Mouse (Mus musculus) ES-Bruce4 (cell line): ENCODE results near the gene Pde5a. TPM values are rescaled to one million over a fixed set of nuclear protein-coding genes. Genes with fewer than 3 reads are reported as not detected.

ENCODE experiments used
- H3K27ac ChIP-seq: 2 replicates; pipeline ENCODE4 v1.5.1; 2012; ENCODE audit warnings: low read length, inconsistent platforms; ENCODE audit not compliant: insufficient read depth
- H3K27me3 ChIP-seq: 2 replicates; pipeline ENCODE4 v1.6.1; 2012; ENCODE audit warnings: mild to moderate bottlenecking, low read length, inconsistent platforms; ENCODE audit not compliant: control insufficient read depth, poor library complexity, insufficient read depth, severe bottlenecking
- H3K36me3 ChIP-seq: 2 replicates; pipeline ENCODE4 v1.6.1; 2012; ENCODE audit warnings: inconsistent platforms, mild to moderate bottlenecking, low read length, moderate library complexity; ENCODE audit not compliant: control insufficient read depth, poor library complexity, insufficient read depth, severe bottlenecking
- H3K4me1 ChIP-seq: one replicate; pipeline ENCODE4 v1.8.1; 2011; ENCODE audit warnings: low read length; ENCODE audit not compliant: control insufficient read depth, insufficient read depth
- H3K4me3 ChIP-seq: 2 replicates; pipeline ENCODE4 v1.5.1; 2011; ENCODE audit warnings: low read depth, mild to moderate bottlenecking, low read length
- H3K9ac ChIP-seq: 2 replicates; pipeline ENCODE4 v1.6.1; 2012; ENCODE audit warnings: low read depth, mild to moderate bottlenecking, inconsistent platforms; ENCODE audit not compliant: poor library complexity, severe bottlenecking
- H3K9me3 ChIP-seq: replicated peaks from 2 replicates; pipeline ENCODE4 v1.6.1; 2012; ENCODE audit warnings: mild to moderate bottlenecking, low read length, inconsistent platforms; ENCODE audit not compliant: control insufficient read depth, poor library complexity, insufficient read depth, severe bottlenecking
- CTCF ChIP-seq: IDR thresholded peaks from one replicate; pipeline ENCODE4 v1.8.1; 2011; ENCODE audit warnings: low read depth, low read length
- EP300 ChIP-seq: IDR thresholded peaks from 2 replicates; pipeline ENCODE4 v1.6.1; 2011; ENCODE audit warnings: low read depth, low read length; ENCODE audit not compliant: insufficient read depth
- POLR2A ChIP-seq: IDR thresholded peaks from one replicate; pipeline ENCODE4 v1.8.1; 2011; ENCODE audit warnings: low read length; ENCODE audit not compliant: insufficient read depth
- polyA plus RNA-seq: library from polyadenylated mRNA; stranded (reverse); fragments of >200 nt; gene quantifications from 2 replicates; pipeline ENCODE4 v1.2.4, GENCODE M21; 2011; ENCODE audit warnings: low read depth; ENCODE audit not compliant: missing spikeins, insufficient read depth, insufficient read length

Gene Pde5a
- polyA plus RNA-seq, 1 experiment: 9.5 TPM

DNA sequence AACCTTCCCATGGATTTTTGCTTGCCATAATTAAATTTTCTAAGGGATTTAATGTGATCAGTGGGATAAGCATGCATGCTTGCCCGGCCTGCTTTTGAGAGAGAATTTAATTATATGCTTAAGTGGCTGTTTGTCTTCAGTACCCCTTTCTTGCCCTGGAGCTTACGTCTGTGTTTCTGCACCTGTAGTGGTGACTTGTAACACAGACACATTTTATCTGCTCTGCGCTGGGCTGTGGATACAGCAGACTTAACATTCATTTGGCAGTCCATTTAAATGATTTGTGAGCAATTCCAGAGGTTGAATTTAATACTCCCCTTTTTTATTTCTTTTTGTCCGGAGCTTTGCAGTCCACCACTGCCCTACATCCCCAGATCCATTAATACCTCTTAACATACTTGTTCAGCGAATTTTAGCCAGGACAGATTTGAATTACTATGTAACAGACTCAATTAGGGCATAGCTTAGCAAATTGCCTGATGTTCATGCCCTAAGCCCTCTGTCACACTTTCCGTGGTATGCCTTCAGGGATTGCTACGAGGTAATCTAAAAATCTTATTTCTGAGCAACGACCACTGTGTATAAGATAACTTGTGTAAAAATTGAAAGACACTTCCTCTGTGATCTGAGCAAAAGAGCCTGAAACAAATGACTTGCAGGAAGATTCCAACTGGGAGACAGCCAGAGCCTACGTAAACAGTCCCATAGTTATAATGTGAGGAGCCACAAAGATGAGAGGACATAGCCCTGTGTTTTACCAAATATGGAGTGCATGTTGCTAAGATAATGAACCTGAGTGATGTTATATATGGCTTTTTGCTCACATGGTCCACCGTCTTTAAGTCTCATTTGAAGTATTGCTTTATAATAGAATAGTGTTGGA is 72.0 kb downstream of the Pde5a start:
- H3K36me3 ChIP-seq: no peaks in the 10 kb centered on the region
- no peak overlapping the region for H3K9ac ChIP-seq
- no peaks in the 10 kb centered on the region; the same call in 1 of the 2 replicates for H3K9me3 ChIP-seq
- TF ChIP-seq EP300 (no peak), POLR2A (no peak), CTCF (no peak)
- H3K27me3 ChIP-seq: no peaks in the 10 kb centered on the region
- H3K4me3 ChIP-seq: no peak overlapping the region
- H3K27ac ChIP-seq: no peak overlapping the region
- no peaks in the 10 kb centered on the region for H3K4me1 ChIP-seq

DNA sequence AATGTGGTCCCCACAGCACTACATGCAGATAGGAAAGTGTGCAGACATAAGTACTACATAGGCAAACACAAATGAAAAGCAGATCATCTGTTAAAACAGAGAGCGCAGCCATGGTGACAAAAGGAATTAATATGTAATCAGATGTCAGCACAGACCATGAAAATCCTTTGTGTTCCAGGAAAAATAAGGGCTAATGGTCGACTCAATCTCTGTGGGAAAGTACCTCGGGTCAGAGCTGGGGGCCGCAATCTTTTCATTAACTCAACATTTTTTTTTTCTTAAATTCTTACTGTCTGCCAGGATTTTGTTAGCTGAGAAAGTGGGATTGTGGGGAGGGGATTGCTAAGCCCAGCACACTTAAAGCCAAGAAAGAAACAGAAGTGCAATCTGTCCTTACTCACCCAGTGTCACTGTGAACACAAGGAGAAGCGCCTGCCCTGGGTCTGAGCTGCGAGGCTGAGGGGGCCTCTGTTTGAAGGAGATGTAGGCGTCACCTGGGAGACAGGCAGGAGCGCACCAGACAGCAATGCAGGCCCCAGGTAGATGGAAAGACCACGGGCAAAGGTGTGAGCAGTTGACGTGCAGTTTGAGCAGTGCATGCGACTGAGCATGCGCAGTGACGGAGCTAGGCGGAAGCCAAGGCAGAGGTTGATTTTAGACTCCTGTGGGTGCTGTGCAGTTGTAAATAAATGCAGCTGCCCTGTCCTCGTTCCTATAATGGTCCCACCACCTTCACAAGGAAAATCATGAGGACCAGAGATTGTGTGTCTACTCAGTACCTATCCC is 72.9 kb downstream of the Pde5a start:
- no peak overlapping the region for H3K4me3 ChIP-seq
- TF ChIP-seq CTCF (no peak), POLR2A (no peak), EP300 (no peak)
- H3K36me3 ChIP-seq: no peaks in the 10 kb centered on the region
- no peak overlapping the region for H3K27ac ChIP-seq
- H3K4me1 ChIP-seq: no peaks in the 10 kb centered on the region
- no peak overlapping the region for H3K9ac ChIP-seq
- H3K27me3 ChIP-seq: no peaks in the 10 kb centered on the region
- H3K9me3 ChIP-seq: no peaks in the 10 kb centered on the region; the same call in 1 of the 2 replicates

DNA sequence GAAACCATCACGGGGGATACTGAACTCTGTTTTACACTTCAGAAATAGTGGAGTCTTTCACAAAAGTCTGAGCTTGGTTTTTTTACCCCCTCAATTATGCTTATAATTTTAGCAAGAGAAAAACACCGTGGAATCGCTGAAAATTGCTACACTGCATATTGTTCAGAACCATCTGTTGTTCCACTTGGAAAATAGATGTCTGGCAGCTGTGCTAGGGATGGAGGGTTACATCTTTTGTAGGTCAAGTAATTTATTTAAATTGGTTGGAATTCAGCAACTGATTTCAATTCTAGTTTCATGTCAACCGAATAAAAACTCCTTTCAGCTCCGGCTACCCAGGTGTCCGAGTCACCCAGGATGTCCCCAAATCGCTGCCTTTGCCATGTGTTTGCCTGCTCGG is 78.6 kb downstream of the Pde5a start:
- TF ChIP-seq POLR2A (no peak), CTCF (no peak), EP300 (no peak)
- no peak overlapping the region for H3K4me3 ChIP-seq
- H3K36me3 ChIP-seq: no peaks in the 10 kb centered on the region
- H3K27me3 ChIP-seq: no peaks in the 10 kb centered on the region
- H3K9ac ChIP-seq: no peak overlapping the region
- no peaks in the 10 kb centered on the region for H3K9me3 ChIP-seq
- no peaks in the 10 kb centered on the region for H3K4me1 ChIP-seq
- no peak overlapping the region for H3K27ac ChIP-seq

DNA sequence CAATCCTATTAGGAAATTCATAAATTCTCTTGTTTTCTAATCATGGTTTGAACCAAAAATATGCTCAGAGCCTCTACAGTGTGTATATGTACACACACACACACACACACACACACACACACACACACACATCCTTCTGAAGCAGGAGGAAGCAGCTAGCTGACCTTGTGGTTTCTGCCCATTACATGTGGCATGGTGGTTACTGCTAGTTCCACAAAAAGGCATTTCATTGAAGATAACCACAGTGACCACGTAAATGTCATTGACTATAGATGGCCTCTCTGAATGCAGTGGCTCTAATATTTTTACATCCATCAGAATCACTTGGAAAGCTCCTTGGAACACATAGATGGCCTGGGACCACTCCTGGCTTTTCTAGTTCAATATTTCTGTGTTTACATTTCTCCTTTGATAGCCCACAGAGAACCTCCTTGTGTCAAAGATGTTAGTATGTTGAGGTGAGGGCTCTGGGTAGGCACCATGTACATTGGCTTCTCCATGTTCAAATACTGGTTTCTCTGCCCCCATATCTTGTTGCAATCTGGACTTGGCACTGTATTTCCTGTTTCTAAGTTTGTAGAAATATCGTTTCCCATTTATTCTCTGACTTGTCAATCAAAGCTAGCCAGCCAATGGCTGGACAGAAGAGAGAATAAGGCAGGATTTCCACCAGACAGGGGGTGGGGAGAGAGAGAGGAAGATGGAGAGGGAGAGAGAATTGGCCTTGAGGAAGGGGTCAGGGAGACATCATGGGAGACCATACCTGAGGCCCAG is 81.5 kb downstream of the Pde5a start:
- Histone ChIP-seq H3K27me3 (no peaks in the 10 kb centered on the region), H3K36me3 (no peaks in the 10 kb centered on the region), H3K9me3 (no peaks in the 10 kb centered on the region), H3K4me3 (no peak overlapping the region), H3K4me1 (no peaks in the 10 kb centered on the region), H3K9ac (no peak overlapping the region), H3K27ac (no peak overlapping the region)
- no peak for TF ChIP-seq EP300
- no peak for TF ChIP-seq CTCF
- TF ChIP-seq POLR2A: no peak

DNA sequence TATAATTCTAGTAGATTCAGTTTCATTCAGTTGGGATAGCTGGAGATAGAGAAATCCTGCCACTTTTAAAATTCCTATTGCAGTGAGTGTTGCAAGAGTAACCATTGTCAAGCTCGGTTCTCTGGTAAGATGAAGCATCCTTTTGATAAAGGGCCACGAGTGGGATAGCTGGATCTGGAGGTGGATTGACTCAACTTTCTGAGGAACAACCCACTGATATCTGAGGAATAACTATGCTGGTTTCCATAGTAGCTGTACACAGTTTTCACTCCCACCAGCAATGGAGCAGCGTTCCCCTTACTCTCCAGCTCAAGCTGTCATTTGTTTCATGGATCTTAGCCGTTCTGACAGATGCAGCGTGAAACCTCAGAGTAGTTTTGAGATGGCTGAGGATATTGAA is 82.2 kb downstream of the Pde5a start:
- Histone ChIP-seq H3K27ac (no peak overlapping the region), H3K9ac (no peak overlapping the region), H3K9me3 (no peaks in the 10 kb centered on the region), H3K4me3 (no peak overlapping the region), H3K36me3 (no peaks in the 10 kb centered on the region), H3K27me3 (no peaks in the 10 kb centered on the region), H3K4me1 (no peaks in the 10 kb centered on the region)
- no peak for TF ChIP-seq CTCF
- no peak for TF ChIP-seq POLR2A
- no peak for TF ChIP-seq EP300
